Mouse (Mus musculus): Measurements from ENCODE around the gene Leng9. TPM values are rescaled to one million over a fixed set of nuclear protein-coding genes. Genes with fewer than 3 reads are reported as not detected.

Gene Leng9
- polyA plus RNA-seq, 1 experiment from 2014 or later: 6.4 TPM

DNA sequence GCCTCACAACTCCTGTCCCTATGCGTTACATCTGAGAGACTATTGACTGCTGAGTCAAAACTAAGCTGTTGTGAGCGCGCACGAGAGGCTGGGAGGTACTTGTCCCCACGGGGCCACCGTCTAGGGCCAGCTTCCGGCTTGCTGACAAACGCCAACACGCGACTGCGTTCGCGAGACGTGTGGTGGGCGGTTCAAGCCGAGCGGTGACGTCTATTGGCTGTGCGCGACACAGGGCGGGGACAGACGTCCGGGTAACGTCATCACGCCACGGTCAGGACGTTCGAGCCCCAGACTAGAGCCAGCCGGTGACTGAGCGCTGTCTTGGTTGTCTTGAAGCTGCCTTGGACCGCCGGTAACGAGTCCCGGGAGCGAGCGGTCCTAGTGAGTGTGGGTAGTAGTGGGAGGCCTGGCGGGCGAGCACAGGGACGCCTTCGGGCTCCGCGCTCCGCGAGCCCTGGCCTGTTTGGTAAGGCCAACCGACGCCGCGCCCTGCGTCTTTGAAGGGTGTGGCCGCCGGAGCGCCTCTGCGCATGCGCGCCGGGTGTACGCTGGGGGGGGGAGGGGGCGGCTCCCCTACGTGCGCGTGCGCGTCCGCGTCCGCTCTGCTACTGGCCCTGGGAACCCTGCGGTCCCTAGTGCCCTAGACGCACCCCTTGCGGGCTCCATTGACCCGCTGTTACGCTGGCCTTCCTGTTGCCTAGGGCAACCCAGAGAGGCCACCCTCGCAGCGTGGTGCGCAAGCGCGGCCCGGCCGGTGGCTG, 13.2 kb downstream of the Leng9 start, which contains the start of gene Leng8:
Leng8 (plus strand) TSS at position 269 of the 761 bp plus-strand sequence.
- peak; percentile 93 for ATAC-seq
- POLR2A ChIA-PET: interaction anchor here (0.7 to 0.9 kb wide), 3 partner anchors 11 to 877 kb away, joined by 3 read pairs; partner anchors contain the start of gene Leng9
- no peak for TF ChIP-seq CTCF (IDR thresholded peaks at IDR 0.05)
- CTCF ChIA-PET: interaction anchor here (1.0 to 3.3 kb wide), 4 partner anchors 9 to 292 kb away, joined by 3 to 11 read pairs (median 4); no protein-coding TSS in a partner anchor
- no peaks in the 10 kb centered on the region for H3K27me3 ChIP-seq
- DNase-seq (ENCODE audit: low read depth, low spot score): peak; percentile 88
- in situ Hi-C loops (cut with MboI; ENCODE audit: low pct_unique_long_range_greater_than_20kb): loop anchor here (10.0 kb wide), 1 partner anchor 442 kb away; the partner anchor contains the start of genes Mboat7 and Tsen34

DNA sequence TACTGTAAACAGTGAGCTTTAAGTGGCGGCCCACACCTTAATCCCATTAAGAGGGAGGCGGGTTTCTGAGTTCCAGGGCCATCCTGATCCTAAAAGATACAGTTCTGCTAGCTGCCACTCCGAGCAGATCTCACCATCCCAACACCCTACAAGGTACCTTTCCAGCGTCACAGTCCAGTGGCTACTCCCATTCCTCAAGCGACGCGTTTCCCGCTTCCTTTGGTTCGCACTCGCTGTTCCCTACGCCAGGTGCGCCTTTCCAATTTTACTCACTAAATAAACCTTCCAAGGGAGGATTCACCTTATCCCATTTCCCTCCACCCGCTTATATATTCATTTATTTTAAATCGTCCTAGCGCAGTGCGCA, 13.8 kb downstream of the Leng9 start:
- H3K27me3 ChIP-seq: no peaks in the 10 kb centered on the region
- ATAC-seq: peak; percentile 10
- CTCF ChIA-PET: interaction anchor here (0.7 to 3.3 kb wide), 5 partner anchors 10 to 333 kb away, joined by 3 to 11 read pairs (median 4); no protein-coding TSS in a partner anchor
- no peak for DNase-seq (ENCODE audit: low read depth, low spot score)
- in situ Hi-C loops (cut with MboI; ENCODE audit: low pct_unique_long_range_greater_than_20kb): loop anchor here (10.0 kb wide), 1 partner anchor 442 kb away; the partner anchor contains the start of genes Mboat7 and Tsen34
- TF ChIP-seq CTCF (IDR thresholded peaks at IDR 0.05): no peak
- POLR2A ChIA-PET: interaction anchor here (0.7 to 0.9 kb wide), 2 partner anchors 11 to 14 kb away, joined by 3 read pairs; partner anchors contain the start of gene Leng9

DNA sequence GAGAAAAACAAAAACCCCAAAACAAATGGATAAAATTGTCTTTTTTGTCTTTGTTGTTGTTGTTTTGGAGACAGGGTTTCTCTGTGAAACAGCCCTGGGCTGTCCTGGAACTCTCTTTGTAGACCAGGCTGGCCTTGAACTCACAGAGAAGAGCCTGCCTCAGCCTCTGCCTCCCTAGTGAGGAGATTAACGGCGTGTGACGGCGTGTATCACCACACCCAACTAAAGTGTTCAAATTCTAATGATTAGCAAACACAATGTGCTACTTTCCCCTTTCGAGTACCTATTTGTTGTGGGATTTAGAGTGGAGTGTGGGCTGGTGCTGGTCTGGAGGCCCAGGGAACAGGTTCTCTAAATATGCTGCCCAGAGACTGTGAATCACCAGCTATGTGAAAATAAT, 15.3 kb downstream of the Leng9 start:
- CTCF ChIA-PET: interaction anchor here (1.1 to 3.3 kb wide), 3 partner anchors 9 to 292 kb away, joined by 3 to 11 read pairs (median 3); no protein-coding TSS in a partner anchor
- POLR2A ChIA-PET: no interaction called here
- H3K27me3 ChIP-seq: no peaks in the 10 kb centered on the region
- DNase-seq (ENCODE audit: low read depth, low spot score) (no peak), ATAC-seq (no peak)
- in situ Hi-C loops (cut with MboI; ENCODE audit: low pct_unique_long_range_greater_than_20kb): loop anchor here (10.0 kb wide), 1 partner anchor 440 kb away; the partner anchor contains the start of genes Mboat7 and Tsen34
- no peak for TF ChIP-seq CTCF (IDR thresholded peaks at IDR 0.05)

DNA sequence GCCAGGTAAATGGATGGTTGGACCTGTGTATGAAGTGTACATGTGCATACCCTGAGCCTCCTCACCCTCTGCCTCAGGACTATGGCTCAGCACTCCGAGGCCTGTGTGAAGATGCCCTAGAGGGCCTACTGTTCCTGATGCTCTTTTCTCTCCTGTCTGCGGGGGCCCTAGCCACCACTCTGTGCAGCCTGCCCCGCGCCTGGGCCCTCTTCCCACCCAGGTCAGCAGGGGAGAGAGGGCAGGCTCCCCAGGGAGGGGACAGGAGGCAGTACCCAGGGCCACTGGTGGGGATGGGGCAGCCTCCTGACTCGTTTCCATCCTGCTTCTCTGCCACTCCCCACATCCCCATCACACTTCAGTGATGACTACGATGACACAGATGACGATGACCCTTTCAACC, 17.2 kb downstream of the Leng9 start:
- no peaks in the 10 kb centered on the region for H3K27me3 ChIP-seq
- DNase-seq (ENCODE audit: low read depth, low spot score): no peak
- CTCF ChIA-PET: interaction anchor here (1.0 kb wide), 1 partner anchor 12 kb away, joined by 7 read pairs; no protein-coding TSS in a partner anchor
- in situ Hi-C loops (cut with MboI; ENCODE audit: low pct_unique_long_range_greater_than_20kb): loop anchor here (10.0 kb wide), 1 partner anchor 438 kb away; the partner anchor contains the start of genes Mboat7 and Tsen34
- no peak for TF ChIP-seq CTCF (IDR thresholded peaks at IDR 0.05)
- ATAC-seq: no peak
- POLR2A ChIA-PET: no interaction called here

DNA sequence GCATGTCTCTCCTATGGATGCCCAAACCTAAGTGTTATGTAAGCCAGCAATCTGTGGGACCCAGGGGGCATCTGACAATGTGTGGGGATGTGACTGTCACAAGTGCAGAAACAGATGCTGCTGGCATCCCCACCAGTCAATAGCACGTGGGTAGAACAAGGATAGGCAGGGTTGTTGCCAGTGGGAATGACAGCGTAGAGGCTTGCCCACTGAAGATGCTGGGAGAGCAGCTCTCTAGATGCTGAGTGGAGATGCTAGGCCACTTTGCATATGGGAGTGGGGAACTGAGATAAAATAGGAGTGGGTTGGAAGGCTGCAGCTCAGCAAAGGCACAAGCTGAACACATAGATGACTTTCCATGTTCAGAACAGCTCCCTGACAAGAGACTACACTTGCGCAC, 17.6 kb downstream of the Leng9 start:
- ChIA-PET CTCF (interaction anchor here (0.8 kb wide), 1 partner anchor 294 kb away, joined by 3 read pairs; no protein-coding TSS in a partner anchor), POLR2A (no interaction called here)
- no peaks in the 10 kb centered on the region for H3K27me3 ChIP-seq
- ATAC-seq: no peak
- TF ChIP-seq CTCF (IDR thresholded peaks at IDR 0.05): no peak
- in situ Hi-C loops (cut with MboI; ENCODE audit: low pct_unique_long_range_greater_than_20kb): loop anchor here (10.0 kb wide), 1 partner anchor 438 kb away; the partner anchor contains the start of genes Mboat7 and Tsen34
- no peak for DNase-seq (ENCODE audit: low read depth, low spot score)

DNA sequence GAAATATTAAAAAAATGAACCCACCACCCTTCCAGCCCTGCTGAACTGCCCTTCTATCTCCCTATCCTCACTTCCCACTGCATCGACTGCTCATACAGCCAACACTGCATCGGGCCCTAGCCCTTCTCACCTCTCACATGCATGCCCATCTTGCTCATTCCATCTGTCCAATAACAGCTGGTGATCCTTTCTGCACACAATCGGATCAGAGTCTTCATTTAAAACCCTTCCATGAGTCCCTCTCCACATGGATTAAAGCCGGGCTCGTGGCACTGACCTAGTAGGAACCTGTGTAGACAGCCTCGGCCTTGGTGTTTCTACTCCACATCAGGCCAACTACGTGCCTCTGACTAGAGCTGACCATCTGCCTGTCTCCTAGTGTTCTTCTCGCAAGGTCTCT, 18.2 kb downstream of the Leng9 start:
- ATAC-seq: no peak

DNA sequence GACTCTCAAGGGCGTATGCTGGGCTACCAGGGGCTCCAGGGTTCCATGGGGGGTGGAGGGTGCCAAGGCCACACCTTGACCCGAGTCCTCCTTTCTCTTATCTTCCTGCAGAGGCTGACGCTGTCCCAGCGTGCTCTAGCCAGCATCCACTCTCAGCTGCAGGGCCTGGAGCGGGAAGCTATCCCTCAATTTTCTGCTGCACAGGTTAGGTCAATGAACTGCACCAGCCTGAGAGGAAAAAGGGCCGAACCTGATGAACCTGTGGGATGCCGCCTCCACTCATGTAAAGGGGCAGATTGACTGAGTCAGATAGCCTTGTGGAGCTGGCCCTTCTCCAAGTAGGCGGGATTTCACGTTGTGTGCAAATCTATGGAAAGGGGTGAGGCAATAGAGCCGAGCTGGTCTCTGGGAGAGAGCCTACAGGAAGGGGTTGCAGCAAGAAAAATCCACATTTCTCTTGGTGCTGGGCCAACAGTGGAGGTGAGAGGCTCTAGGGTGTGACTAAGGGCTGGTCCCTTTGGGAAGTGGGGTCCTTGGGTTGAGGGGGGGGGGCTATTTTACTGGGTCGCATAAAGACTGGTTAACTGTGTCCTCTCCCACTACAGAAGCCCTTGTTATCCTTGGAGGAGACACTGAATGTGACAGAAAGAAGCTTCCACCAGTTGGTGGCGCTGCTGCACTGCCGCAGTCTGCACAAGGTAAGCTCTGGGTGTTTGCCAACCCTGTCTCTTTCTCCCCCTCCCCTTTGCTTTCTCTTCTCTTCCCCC, 19.3 kb downstream of the Leng9 start:
- no peaks in the 10 kb centered on the region for H3K27me3 ChIP-seq
- in situ Hi-C loops (cut with MboI; ENCODE audit: low pct_unique_long_range_greater_than_20kb): loop anchor here (10.0 kb wide), 1 partner anchor 436 kb away; the partner anchor contains the start of genes Mboat7 and Tsen34
- DNase-seq (ENCODE audit: low read depth, low spot score) (no peak), ATAC-seq (peak; percentile 72)
- CTCF ChIA-PET: interaction anchor here (0.9 to 1.8 kb wide), 10 partner anchors 10 to 382 kb away, joined by 3 to 8 read pairs (median 4); partner anchors contain the start of genes Leng9 and Ttyh1
- POLR2A ChIA-PET: interaction anchor here (0.6 kb wide), 1 partner anchor 128 kb away, joined by 3 read pairs; no protein-coding TSS in a partner anchor
- TF ChIP-seq CTCF (IDR thresholded peaks at IDR 0.05): no peak

More for the DNA sequence above, 18.2 kb downstream of the Leng9 start:
- no peak for DNase-seq (ENCODE audit: low read depth, low spot score)
- ChIA-PET CTCF (interaction anchor here (0.8 to 1.4 kb wide), 2 partner anchors 18 to 295 kb away, joined by 3 read pairs; no protein-coding TSS in a partner anchor), POLR2A (no interaction called here)
- H3K27me3 ChIP-seq: no peaks in the 10 kb centered on the region
- in situ Hi-C loops (cut with MboI; ENCODE audit: low pct_unique_long_range_greater_than_20kb): loop anchor here (10.0 kb wide), 1 partner anchor 437 kb away; the partner anchor contains the start of genes Mboat7 and Tsen34
- no peak for TF ChIP-seq CTCF (IDR thresholded peaks at IDR 0.05)

DNA sequence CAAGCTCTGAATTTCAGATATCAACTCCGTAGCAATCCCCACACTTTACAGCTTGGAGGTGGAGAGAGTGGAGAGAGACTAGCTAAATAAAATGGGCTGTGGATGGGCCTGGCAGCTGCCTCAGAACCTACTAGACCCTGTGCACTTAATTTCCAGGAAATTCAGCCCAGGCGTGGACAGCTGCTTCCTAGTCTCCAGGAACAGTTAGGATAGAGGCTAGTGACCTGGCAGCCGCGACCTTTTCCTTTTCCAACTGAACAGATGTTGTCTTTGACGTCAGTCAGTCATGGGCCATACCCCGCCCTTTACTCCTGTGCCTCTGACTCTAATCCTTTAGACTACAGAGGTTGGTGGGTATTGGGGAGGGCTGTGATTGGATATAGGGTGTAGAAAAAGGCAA, 21.3 kb downstream of the Leng9 start:
- ChIA-PET POLR2A (no interaction called here), CTCF (interaction anchor here (1.8 kb wide), 1 partner anchor 342 kb away, joined by 5 read pairs; no protein-coding TSS in a partner anchor)
- no peaks in the 10 kb centered on the region for H3K27me3 ChIP-seq
- in situ Hi-C loops (cut with MboI; ENCODE audit: low pct_unique_long_range_greater_than_20kb): loop anchor here (5.0 kb wide), 1 partner anchor 298 kb away; no protein-coding TSS in a partner anchor
- DNase-seq (ENCODE audit: low read depth, low spot score): no peak
- no peak for TF ChIP-seq CTCF (IDR thresholded peaks at IDR 0.05)
- ATAC-seq: no peak

DNA sequence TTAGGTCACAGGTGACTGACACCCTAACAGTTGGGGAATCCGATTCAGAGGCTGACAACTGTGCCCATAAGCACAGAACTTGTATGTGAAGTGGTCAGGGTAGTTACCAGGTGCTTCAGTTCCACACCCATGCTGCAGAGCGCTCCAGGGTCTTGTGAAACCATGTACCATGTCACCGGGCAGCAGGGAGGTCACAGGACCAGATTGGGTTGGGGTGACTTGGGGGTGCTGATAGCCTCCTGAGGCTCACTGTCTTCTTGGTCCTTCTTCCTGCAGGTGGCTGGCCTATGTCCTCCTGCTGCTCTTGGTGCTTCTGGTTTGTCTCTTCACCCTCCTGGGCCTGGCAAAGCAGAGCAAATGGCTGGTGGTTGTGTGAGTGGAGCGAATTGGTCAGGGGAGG, 22.3 kb downstream of the Leng9 start:
- in situ Hi-C loops (cut with MboI; ENCODE audit: low pct_unique_long_range_greater_than_20kb): loop anchor here (5.0 kb wide), 1 partner anchor 299 kb away; no protein-coding TSS in a partner anchor

More for the DNA sequence above, 22.3 kb downstream of the Leng9 start:
- DNase-seq (ENCODE audit: low read depth, low spot score) (no peak), ATAC-seq (no peak)
- ChIA-PET POLR2A (no interaction called here), CTCF (no interaction called here)
- no peaks in the 10 kb centered on the region for H3K27me3 ChIP-seq
- no peak for TF ChIP-seq CTCF (IDR thresholded peaks at IDR 0.05)
